Comparison of ENCODE assay signal across 15 mouse cellular contexts in genomic region chr1:91839557-91839956, GRCm38 (mm10). TPM values are rescaled to one million over a fixed set of nuclear protein-coding genes. Genes with fewer than 3 reads are reported as not detected.
"Had no signal": no experiment of that assay in that cellular context is flagged by ENCODE, and none has a peak within 500 bp of the region (broad histone marks: within the 10 kb centered on the region; RNA-seq: fewer than 3 reads in every experiment).

No protein-coding gene starts in this region.

- H3K27ac ChIP-seq: hindbrain, embryonic 15.5 days; kidney, embryonic 15.5 days; limb, embryonic 15.5 days; liver, embryonic 12.5 days; midbrain, embryonic 12.5 days had no signal

- H3K9me3 ChIP-seq: hindbrain, embryonic 15.5 days; kidney, embryonic 15.5 days; limb, embryonic 15.5 days; liver, embryonic 12.5 days; midbrain, embryonic 12.5 days had no signal

- ATAC-seq: liver, embryonic 12.5 days; midbrain, embryonic 16.5 days had no signal

- H3K4me2 ChIP-seq: hindbrain, embryonic 15.5 days; kidney, embryonic 15.5 days; limb, embryonic 15.5 days; liver, embryonic 12.5 days; lung, embryonic 14.5 days; midbrain, embryonic 12.5 days had no signal

- H3K9ac ChIP-seq: hindbrain, embryonic 15.5 days; kidney, embryonic 15.5 days; limb, embryonic 15.5 days; liver, embryonic 12.5 days; lung, embryonic 14.5 days; midbrain, embryonic 12.5 days had no signal

- H3K4me1 ChIP-seq: liver, embryonic 12.5 days; megakaryocyte, embryonic 14.5 days had no signal

- DNase-seq: kidney, adult 2 months; kidney, postnatal 36 days; lung, embryonic 14.5 days; lung, postnatal 10 days; lung, postnatal 4 days; right cerebral cortex, postnatal 25 days; thymus, postnatal 4 days had no signal

- H3K36me3 ChIP-seq: hindbrain, embryonic 15.5 days; kidney, embryonic 15.5 days; liver, embryonic 12.5 days; midbrain, embryonic 12.5 days had no signal

- H3K27me3 ChIP-seq: hindbrain, embryonic 15.5 days; limb, embryonic 15.5 days; liver, embryonic 12.5 days; midbrain, embryonic 12.5 days had no signal

- H3K4me3 ChIP-seq: hindbrain, embryonic 15.5 days; kidney, embryonic 15.5 days; limb, embryonic 15.5 days; liver, embryonic 12.5 days; megakaryocyte, embryonic 14.5 days; midbrain, embryonic 12.5 days had no signal

RNA-seq across cellular contexts. Expression of gene Twist2, which starts 38.3 kb away (rescaled TPM):
- polyA plus RNA-seq: liver, embryonic 16.5 days had no signal
